In genomic region chr9:108854241-108854696, GRCm38 (mm10) we compare ENCODE assay signal across 8 mouse cellular contexts. TPM values are rescaled to one million over a fixed set of nuclear protein-coding genes. Genes with fewer than 3 reads are reported as not detected.
A peak's percentile ranks its signal among the peaks of the same experiment; 100 is the strongest.
DNase-seq lines count a peak whose midpoint lies in the region; ATAC-seq lines count a peak whose summit lies in the region.

No protein-coding gene starts in this region.

- peak overlapping the region; percentile 89 for H3K4me2 ChIP-seq in hindbrain, embryonic 16.5 days (ENCODE audit: low read length)

- peak overlapping the region; percentile 82 for H3K9ac ChIP-seq in hindbrain, embryonic 16.5 days (ENCODE audit: low read depth, low read length)

- H3K4me1 ChIP-seq in hindbrain, embryonic 16.5 days (ENCODE audit: control insufficient read depth, insufficient read depth, low read depth, low read length): peaks cover 12% of the 10 kb centered on the region

- peak; percentile 96 for DNase-seq in ZHBTc4 (ENCODE audit: low read depth, low spot score)
- DNase-seq in cerebellum, postnatal 36 days: peak; percentile 77 to 81
- peak; percentile 89 for DNase-seq in gastrocnemius, adult 18-20 months (ENCODE audit: low spot score)
- peak; percentile 81 to 82 for DNase-seq in left cerebral cortex, adult 8-10 months (ENCODE audit: low spot score in 2 of 2)
- peak; percentile 89 for DNase-seq in right cerebral cortex, adult 18-20 months
- DNase-seq in urinary bladder, adult 2 months (ENCODE audit: low spot score): peak; percentile 73

- H3K27me3 ChIP-seq in hindbrain, embryonic 16.5 days (replicated peaks; ENCODE audit: control insufficient read depth, insufficient read depth, low read length): no peaks in the 10 kb centered on the region

- WGBS in hindbrain, embryonic 16.5 days: under 1% methylated on average over 27 of the region's 28 CpGs

- H3K27ac ChIP-seq in hindbrain, embryonic 16.5 days (ENCODE audit: low read depth, low read length): peak overlapping the region; percentile 84

- no peaks in the 10 kb centered on the region for H3K9me3 ChIP-seq in hindbrain, embryonic 16.5 days (ENCODE audit: control insufficient read depth, low read length)

- H3K4me3 ChIP-seq in hindbrain, embryonic 16.5 days (ENCODE audit: low read length): peak overlapping the region; percentile 74

- H3K36me3 ChIP-seq in hindbrain, embryonic 16.5 days (ENCODE audit: control insufficient read depth, insufficient read depth, low read length): peaks cover 17% of the 10 kb centered on the region

- peak; percentile 85 for ATAC-seq in hindbrain, embryonic 16.5 days
- ATAC-seq in megakaryocyte, adult 5-6 weeks (ENCODE audit: poor library complexity, severe bottlenecking): peak; percentile 82

RNA-seq across cellular contexts. Expression of gene Slc26a6, which starts 1.2 kb away (rescaled TPM):
- 10 to 100 TPM; 14.0 to 14.6 TPM for total RNA-seq in gastrocnemius, adult 18-20 months (2021)
- polyA plus RNA-seq in hindbrain, embryonic 16.5 days (2015; fragmentation: Nextera tagmentation; extraction: Ambion mirVana): 21.9 and 22.2 TPM in 2 replicates
- 10 to 100 TPM; 10.9 to 21.0 (median 16.6) TPM for total RNA-seq in left cerebral cortex, adult 8-10 months (2022)
- total RNA-seq in megakaryocyte, adult 5-6 weeks (2015): 10.0 and 14.2 TPM in 2 replicates
- 2.7 and 4.5 TPM in 2 replicates for total RNA-seq in megakaryocyte, adult 5-6 weeks (2017)
- polyA plus RNA-seq in urinary bladder, adult 2 months (2012; rRNA removed): 9.7 and 9.8 TPM in 2 replicates

RNA-seq across cellular contexts. Expression of gene Celsr3, which starts 28.1 kb away (rescaled TPM):
- under 1 TPM in 1 of 2 experiments, not detected in 1; 0.02 TPM for total RNA-seq in gastrocnemius, adult 18-20 months (2021)
- 11.6 and 12.8 TPM in 2 replicates for polyA plus RNA-seq in hindbrain, embryonic 16.5 days (2015; fragmentation: Nextera tagmentation; extraction: Ambion mirVana)
- 10 to 100 TPM; 45.0 to 60.8 (median 50.5) TPM for total RNA-seq in left cerebral cortex, adult 8-10 months (2022)
- total RNA-seq in megakaryocyte, adult 5-6 weeks (2015): 3.9 and 5.7 TPM in 2 replicates
- total RNA-seq in megakaryocyte, adult 5-6 weeks (2017): 2.4 and 3.3 TPM in 2 replicates
- polyA plus RNA-seq in urinary bladder, adult 2 months (2012; rRNA removed): 0.19 and 0.23 TPM in 2 replicates

RNA-seq across cellular contexts. Expression of gene Nckipsd, which starts 46.1 kb away (rescaled TPM):
- total RNA-seq in gastrocnemius, adult 18-20 months (2021): 1 to 10 TPM; 4.4 TPM
- 32.2 and 35.1 TPM in 2 replicates for polyA plus RNA-seq in hindbrain, embryonic 16.5 days (2015; fragmentation: Nextera tagmentation; extraction: Ambion mirVana)
- total RNA-seq in left cerebral cortex, adult 8-10 months (2022): 10 to 100 TPM; 56.8 to 65.8 (median 59.9) TPM
- total RNA-seq in megakaryocyte, adult 5-6 weeks (2015): 13.9 and 19.3 TPM in 2 replicates
- 11.5 and 14.8 TPM in 2 replicates for total RNA-seq in megakaryocyte, adult 5-6 weeks (2017)
- polyA plus RNA-seq in urinary bladder, adult 2 months (2012; rRNA removed): 10.2 and 11.7 TPM in 2 replicates

Comparison
In these comparisons a context has a peak if more than half of its experiments do, and no peak if none do; other contexts are left out.
1. Peak in every context shown above with its lines: DNase-seq, ATAC-seq, H3K4me3 ChIP-seq and H3K27ac ChIP-seq.
2. RNA of gene Celsr3, which starts 28.1 kb away (total RNA-seq): 45.0 to 60.8 TPM in left cerebral cortex, adult 8-10 months; 2.4 to 5.7 TPM in megakaryocyte, adult 5-6 weeks and 0.02 TPM in gastrocnemius, adult 18-20 months; every median in the first group is over 4 times any median in the second.